Mouse (Mus musculus): ENCODE data around the gene Pik3r1.

GRCm38 (mm10) chr13:101767013-101767808 is 806 bp downstream of the Pik3r1 start:
- TF ChIP-seq GATA1 (IDR thresholded peaks at IDR 0.05; ENCODE audit: borderline replicate concordance, low read length) = no peak
- TF ChIP-seq FLI1 (IDR thresholded peaks at IDR 0.05; ENCODE audit: low read length) = no peak

Data from megakaryocyte, embryonic 14.5 days (primary cell).